Mouse (Mus musculus): Measurements from ENCODE around the gene Kif9.

Gene Kif9

DNA sequence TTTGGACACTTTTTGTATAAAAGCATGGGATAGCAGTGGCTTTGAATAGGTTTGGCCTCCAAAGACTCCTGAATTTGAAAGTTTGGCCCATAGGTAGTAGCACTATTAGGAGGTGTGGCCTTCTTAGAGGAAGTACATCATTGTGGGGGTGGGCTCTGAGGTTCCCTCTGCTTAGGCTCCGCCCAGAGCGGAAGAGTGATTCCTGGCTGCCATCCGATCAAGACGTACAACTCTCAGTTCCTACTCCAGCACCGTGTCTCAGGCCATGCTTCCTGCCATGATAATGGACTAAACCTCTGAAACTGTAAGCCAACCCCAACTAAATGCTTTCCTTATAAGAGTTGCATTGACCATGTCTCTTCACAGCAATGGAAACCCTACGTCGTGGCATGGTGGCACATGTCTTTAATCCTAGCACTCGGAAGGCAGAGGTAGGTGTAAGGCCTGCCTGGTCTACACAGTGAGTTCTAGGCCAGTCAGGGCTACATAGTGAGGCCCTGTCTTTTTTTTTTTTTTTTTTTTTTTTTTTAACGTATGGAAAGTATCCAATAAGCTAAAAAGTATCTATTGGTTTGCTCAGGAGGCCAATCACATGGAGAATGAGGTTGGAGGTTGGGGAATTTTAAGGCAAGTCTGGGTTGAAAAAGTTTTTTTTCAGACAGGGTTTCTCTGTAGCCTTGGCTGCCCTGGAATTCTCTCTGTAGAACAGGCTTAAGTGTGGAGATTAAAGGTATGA lies 52.4 kb downstream of the Kif9 start:
- DNase-seq (ENCODE audit: extremely low spot score): peak; percentile 11

DNA sequence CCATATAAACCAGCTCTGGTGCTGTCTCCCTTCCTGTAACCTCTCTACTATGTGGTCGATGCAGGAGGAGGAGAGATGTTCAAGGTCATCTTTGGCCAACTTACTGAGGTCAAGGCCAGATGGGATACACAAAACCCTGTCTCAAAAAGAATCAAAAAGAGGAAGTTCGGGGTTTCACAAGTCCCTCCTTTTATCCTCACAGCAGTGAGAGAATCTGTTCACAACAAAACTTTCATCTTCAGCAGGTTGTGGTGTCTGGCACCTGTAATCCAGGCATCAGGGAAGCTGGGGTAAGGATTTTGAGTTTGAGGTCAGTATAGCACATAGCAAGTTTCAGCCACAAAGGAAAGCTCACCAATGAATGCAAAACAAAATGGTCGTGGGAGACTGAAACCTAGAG lies 53.9 kb downstream of the Kif9 start:
- no peak for DNase-seq (ENCODE audit: extremely low spot score)

DNA sequence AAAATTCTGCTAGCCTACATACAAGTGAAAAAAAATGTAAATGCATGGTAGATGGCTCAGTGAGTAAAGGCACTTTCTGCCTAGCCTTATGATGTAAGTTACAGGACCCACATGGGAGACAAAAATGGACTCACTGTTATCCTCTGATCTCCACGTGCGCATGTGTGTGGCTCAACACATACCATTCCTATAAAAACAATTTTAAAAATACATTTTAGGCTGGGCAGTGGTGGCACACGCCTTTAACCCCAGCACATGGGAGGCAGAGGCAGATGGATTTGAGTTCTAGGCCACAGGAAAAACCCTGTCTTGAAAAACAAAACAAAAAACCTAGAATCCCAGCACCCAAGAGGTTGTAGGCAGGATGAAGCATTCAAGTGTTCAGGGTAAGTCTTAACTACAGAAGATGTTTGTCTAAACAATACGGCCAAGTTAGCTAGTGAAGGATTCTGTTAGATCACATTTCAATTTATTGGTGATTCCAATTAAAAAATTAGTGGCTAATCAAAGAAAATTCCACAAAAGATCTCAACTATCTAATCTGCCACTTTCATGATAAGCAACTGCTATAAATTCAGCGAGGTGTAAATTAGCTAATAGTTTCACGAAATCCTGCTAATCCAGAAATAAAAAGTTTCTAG lies 54.5 kb downstream of the Kif9 start:
- DNase-seq (ENCODE audit: extremely low spot score): peak; percentile 14

DNA sequence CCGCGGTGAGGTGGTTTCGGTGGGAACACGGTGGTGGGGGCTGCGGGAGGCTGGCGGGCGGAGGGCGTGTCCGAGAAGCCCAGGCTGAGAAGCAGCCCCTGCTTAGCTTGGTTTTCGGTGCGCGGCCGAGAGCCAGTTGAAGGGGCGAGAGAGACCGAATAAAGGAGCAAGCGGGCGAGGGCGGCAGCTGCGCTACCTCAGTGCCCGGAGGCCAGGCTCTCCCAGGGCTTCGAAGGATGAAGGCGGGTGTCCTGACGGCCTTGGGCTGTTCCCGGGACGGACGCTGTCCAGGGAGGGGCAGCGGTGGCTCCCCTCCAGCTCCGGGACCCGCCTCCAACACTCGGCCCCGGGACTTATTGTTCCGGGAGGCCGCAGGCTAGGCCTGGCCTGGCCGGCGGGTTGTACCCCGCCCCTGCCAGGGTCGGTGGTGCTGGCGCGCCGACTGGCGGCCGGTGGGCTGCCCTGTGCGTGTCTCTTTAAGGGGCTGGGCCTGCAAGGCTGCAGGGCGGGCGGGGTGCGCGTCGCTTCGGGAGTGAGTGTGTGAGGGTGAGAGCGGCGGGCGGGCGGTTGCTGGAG lies 55.2 kb downstream of the Kif9 start:
- DNase-seq (ENCODE audit: extremely low spot score): peak; percentile 97

DNA sequence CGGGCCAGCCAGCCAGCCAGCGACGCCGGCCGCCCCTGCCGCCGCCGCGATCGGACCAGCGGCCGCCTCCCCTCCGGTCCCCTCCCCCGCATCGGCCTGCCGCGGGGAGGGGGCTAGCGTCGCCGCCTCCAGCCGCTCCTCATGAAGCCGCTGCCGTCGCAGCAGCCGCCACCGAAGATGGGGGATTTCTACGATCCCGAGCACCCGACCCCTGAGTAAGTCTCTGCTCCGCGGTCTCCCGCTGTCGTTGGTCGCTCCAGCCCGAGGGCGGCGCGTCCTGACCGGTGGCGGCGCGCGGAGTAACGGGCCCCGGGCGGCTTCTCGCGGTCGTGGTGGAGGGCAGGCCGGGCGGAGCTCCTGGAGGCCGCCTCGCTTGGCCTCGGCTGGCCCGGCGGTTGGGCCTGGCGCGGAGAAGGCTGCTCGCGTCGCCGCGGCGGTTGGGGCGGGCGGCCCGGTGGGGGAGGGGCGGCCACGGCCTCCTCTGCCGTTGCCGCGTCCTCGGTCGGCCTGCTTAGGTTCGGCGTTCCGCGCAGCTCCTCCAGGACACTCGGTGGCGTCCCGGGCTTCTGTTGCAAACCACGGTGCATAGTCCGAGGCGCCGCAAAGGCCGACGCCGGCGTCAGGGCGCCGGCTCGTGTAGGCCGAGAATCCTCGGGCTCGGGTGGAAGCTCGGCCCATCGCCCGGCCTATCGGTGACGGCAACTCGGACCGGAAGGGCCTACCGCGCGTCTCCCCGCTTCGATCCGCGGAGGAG lies 56.0 kb downstream of the Kif9 start, which contains the start of gene Setd2:
Setd2 (plus strand) TSS at position 60 of the 754 bp plus-strand sequence.
- DNase-seq (ENCODE audit: extremely low spot score): no peak

DNA sequence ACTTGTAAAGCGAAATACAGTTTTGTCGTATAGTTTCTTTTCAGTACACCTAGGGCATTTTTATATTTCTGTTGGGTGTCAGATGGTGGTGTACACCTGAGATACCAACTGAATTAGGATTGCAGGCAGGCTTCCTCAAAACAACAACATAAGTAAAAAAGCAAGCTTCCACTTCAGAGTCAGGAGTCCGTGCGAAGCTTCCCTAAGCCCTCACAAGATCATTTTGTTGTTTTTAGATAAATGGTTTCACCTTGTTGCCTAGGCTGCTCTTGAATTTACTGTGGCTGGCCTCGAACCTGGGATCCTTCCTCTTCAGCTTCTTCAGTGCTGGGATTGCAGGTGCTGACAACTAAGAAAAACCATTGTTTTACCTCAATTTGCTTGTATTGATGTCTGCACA lies 56.9 kb downstream of the Kif9 start:
- no peak for DNase-seq (ENCODE audit: extremely low spot score)

DNA sequence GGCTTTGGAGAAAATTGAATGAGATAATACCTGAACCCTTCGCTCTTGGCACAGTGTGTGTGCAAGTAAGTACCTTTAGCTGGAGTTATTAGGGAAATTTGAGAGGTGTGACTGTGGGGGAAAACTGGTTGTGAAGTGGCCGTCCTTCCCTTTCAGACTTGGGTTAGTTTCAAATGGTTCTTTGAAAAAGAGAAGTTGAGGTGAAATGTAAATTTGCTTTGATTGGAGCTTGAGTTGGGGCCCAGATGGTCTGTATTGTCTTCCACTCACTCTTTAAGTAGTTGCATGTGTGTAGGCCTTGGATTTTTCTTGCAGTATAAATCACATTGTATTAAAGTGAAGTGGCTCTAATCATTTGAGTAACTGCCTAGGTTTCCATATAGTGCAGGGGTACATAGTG lies 58.4 kb downstream of the Kif9 start:
- no peak for DNase-seq (ENCODE audit: extremely low spot score)

DNA sequence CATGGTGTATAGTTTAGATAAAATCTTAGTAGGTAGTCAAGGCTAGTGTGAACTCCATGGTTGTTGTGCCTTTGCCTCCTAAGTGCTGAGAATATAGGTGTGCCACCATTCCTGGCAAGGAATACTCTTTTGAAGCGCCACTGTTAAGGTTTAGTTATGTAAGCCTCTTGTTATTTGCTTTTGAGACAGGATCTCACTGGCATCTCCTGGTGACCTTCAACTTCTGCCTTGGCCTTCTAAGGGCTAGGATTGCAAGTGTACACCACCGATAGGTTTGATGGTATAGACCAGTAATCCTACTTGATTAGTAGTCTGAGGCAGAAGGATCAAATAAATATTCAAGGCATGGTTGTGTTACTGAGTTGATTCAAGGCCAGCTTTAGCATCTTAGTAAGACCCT lies 59.9 kb downstream of the Kif9 start:
- DNase-seq (ENCODE audit: extremely low spot score): no peak

DNA sequence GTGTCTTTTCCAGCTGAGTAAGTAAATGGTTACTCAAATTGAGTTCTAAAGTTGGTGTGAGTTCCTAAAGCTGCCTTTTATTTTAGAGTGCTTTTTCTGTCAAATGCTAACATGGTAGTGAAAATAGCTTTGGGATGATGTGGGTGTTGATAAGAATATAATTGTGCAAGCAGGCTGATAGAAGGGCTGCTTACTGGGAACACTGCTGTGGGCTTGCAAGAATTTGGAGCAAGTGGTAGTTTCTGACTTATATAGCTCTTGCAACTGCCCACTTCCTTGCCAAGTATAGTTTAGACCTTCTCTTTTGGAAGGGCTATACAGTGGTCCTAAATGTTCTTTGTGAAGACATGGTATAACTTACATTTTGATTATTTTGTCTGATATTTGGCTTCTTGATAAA lies 61.8 kb downstream of the Kif9 start:
- no peak for DNase-seq (ENCODE audit: extremely low spot score)

DNA sequence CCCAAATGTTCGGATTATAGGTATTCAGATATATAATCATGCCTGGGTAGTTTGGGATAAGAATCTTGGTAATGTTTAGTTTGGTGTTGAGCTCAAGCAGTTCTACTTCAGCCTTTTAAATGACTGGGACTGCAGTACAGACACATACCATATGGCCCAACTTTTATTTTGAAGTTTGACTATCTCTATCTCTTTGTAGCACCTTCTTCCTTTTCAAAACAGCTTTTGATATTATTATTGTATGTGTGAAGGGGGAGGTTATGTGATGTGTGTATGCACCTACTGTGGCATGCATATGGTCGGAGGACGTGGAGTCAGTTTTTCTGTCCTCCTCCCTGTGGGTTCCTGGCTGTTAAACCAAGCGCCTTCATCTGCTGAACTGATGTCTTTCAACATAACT lies 65.2 kb downstream of the Kif9 start:
- no peak for DNase-seq (ENCODE audit: extremely low spot score)

DNA sequence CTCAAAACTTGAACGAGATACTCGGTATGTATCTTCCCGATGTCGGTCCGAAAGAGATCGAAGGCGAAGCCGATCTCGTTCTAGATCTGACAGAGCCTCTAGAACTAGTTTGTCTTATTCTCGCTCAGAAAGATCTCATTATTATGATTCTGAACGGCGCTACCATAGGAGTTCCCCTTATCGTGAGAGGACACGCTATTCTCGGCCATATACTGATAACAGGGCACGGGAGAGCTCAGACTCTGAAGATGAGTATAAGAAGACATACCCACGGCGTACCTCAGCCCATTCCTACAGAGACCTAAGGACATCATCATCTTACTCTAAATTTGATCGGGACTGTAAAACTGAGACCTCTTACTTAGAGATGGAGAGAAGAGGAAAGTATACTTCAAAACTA lies 71.5 kb downstream of the Kif9 start:
- no peak for DNase-seq (ENCODE audit: extremely low spot score)

DNA sequence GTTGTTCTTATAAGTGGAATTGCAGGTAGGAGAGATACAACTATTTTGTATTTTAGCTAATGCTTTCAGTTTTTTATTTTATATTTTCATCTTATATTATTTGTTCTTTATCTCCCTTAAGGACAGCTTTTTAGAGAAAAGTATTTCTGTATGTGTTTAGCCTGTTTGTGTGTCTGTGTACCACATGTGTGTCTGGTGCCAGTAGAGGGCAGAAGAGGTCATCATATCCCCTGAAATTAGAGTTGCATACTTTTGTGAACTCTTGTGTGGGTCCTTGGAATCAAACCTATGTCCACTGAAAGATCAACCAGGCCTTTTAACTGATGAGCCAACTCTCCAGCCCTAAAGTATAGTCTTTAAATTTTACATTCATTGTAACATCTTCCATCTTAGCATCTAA lies 91.6 kb downstream of the Kif9 start:
- no peak for DNase-seq (ENCODE audit: extremely low spot score)

Data from embryo, embryonic 9.5 days (tissue).